Mouse (Mus musculus) liver, embryonic 16.5 days (tissue): ENCODE results near the gene Kcne1l. TPM values are rescaled to one million over a fixed set of nuclear protein-coding genes. Genes with fewer than 3 reads are reported as not detected.
A peak's percentile ranks its signal among the peaks of the same experiment; 100 is the strongest.

Experiments
- ATAC-seq: fragments of 200-750 bp; cut with Nextera tagmentation; 2 replicates; pipeline ENCODE4 v1.8.0; 2017; ENCODE audit warnings: low read depth, mild to moderate bottlenecking, moderate number of reproducible peaks, moderate library complexity
- H3K27ac ChIP-seq: fragments of 300-500 bp; sonication (generic); 2 replicates; pipeline ENCODE4 v1.5.1; 2014; ENCODE audit warnings: mild to moderate bottlenecking, low read length
- H3K27me3 ChIP-seq: fragments of 300-500 bp; sonication (generic); 2 replicates; pipeline ENCODE4 v1.6.1; 2014; ENCODE audit warnings: low read depth, low read length, mixed read lengths; ENCODE audit not compliant: control insufficient read depth, insufficient read depth
- H3K36me3 ChIP-seq: fragments of 300-500 bp; sonication (generic); 2 replicates; pipeline ENCODE4 v1.6.1; 2014; ENCODE audit warnings: mild to moderate bottlenecking; ENCODE audit not compliant: control insufficient read depth, insufficient read depth
- H3K4me1 ChIP-seq: fragments of 300-500 bp; sonication (generic); 2 replicates; pipeline ENCODE4 v1.6.1; 2014; ENCODE audit warnings: low read depth, low read length, mixed read lengths; ENCODE audit not compliant: control insufficient read depth
- H3K4me2 ChIP-seq: fragments of 300-500 bp; sonication (generic); 2 replicates; pipeline ENCODE4 v1.6.1; 2014; ENCODE audit warnings: low read depth, low read length, mixed read lengths
- H3K4me3 ChIP-seq: fragments of 300-500 bp; sonication (generic); 2 replicates; pipeline ENCODE4 v1.5.1; 2014; ENCODE audit warnings: low read depth, mild to moderate bottlenecking, low read length
- H3K9ac ChIP-seq: fragments of 300-500 bp; sonication (generic); 2 replicates; pipeline ENCODE4 v1.6.1; 2014; ENCODE audit warnings: low read depth, low read length
- H3K9me3 ChIP-seq: fragments of 300-500 bp; sonication (generic); replicated peaks from 2 replicates; pipeline ENCODE4 v1.6.1; 2016; ENCODE audit warnings: low read length; ENCODE audit not compliant: control insufficient read depth
- WGBS: fragments of 180-500 bp; shearing (Covaris S2); extraction: QIAGEN DNeasy Blood & Tissue Kit; methylation state at CpG from one replicate; pipeline ENCODE4 v1.1.7; 2014; ENCODE audit not compliant: insufficient replicate concordance; 5-methylcytosine and 5-hydroxymethylcytosine counted together
- polyA plus RNA-seq: library from polyadenylated mRNA; unstranded; fragments of >200 nt; fragmentation: Nextera tagmentation; extraction: Ambion mirVana; gene quantifications from 2 replicates; pipeline ENCODE4 v1.2.1, GENCODE M21; 2015

Kcne1l gene
- polyA plus RNA-seq, result 0.58 and 1.2 TPM in 2 replicates

GRCm38 (mm10) chrX:142305869-142306581, at the start of gene Kcne1l:
Gene Kcne1l (minus strand): TSS chrX:142306294.
- no peak within 1 kb of the TSS for H3K27ac ChIP-seq
- no peaks in the 10 kb centered on the region for H3K36me3 ChIP-seq
- H3K9me3 ChIP-seq, result no peaks in the 10 kb centered on the region
- peaks cover 21% of the 10 kb centered on the region for H3K27me3 ChIP-seq
- H3K4me1 ChIP-seq, result no peaks in the 10 kb centered on the region
- no peak for ATAC-seq
- peak within 1 kb of the TSS; percentile 27; the same call in 1 of the 2 replicates for H3K4me2 ChIP-seq
- peak within 1 kb of the TSS; percentile 8 for H3K4me3 ChIP-seq
- no peak within 1 kb of the TSS for H3K9ac ChIP-seq
- 31% methylated on average over 27 of the region's 33 CpGs for WGBS

- no peaks in the 10 kb centered on the region for H3K4me1 ChIP-seq
- no peak overlapping the region for H3K4me3 ChIP-seq
- H3K27ac ChIP-seq, result no peak overlapping the region
- H3K36me3 ChIP-seq, result no peaks in the 10 kb centered on the region; the same call in none of the 2 replicates
- 78% methylated on average over 6 of the region's 6 CpGs for WGBS
- H3K9me3 ChIP-seq, result no peaks in the 10 kb centered on the region
- no peaks in the 10 kb centered on the region for H3K27me3 ChIP-seq
- no peak overlapping the region for H3K4me2 ChIP-seq
- H3K9ac ChIP-seq, result no peak overlapping the region
- peak; percentile 53 for ATAC-seq
These were observed 30.1 kb upstream of the Kcne1l start for GRCm38 (mm10) chrX:142336207-142336606.

GRCm38 (mm10) chrX:142335502-142335901, 29.4 kb upstream of the Kcne1l start:
- no peak overlapping the region for H3K9ac ChIP-seq
- no peak overlapping the region for H3K4me3 ChIP-seq
- no peak overlapping the region for H3K27ac ChIP-seq
- 74% methylated on average over 5 of the region's 5 CpGs for WGBS
- ATAC-seq, result no peak
- no peaks in the 10 kb centered on the region for H3K27me3 ChIP-seq
- no peaks in the 10 kb centered on the region for H3K4me1 ChIP-seq
- no peak overlapping the region for H3K4me2 ChIP-seq
- no peaks in the 10 kb centered on the region; the same call in none of the 2 replicates for H3K36me3 ChIP-seq
- no peaks in the 10 kb centered on the region for H3K9me3 ChIP-seq

GRCm38 (mm10) chrX:142325760-142326159, 19.7 kb upstream of the Kcne1l start:
- no peaks in the 10 kb centered on the region for H3K36me3 ChIP-seq
- no peaks in the 10 kb centered on the region for H3K9me3 ChIP-seq
- no peak for ATAC-seq
- H3K27ac ChIP-seq, result no peak overlapping the region
- no peak overlapping the region for H3K4me2 ChIP-seq
- 72% methylated on average over 2 of the region's 2 CpGs for WGBS
- no peaks in the 10 kb centered on the region for H3K4me1 ChIP-seq
- no peaks in the 10 kb centered on the region for H3K27me3 ChIP-seq
- no peak overlapping the region for H3K4me3 ChIP-seq
- no peak overlapping the region for H3K9ac ChIP-seq

- Histone ChIP-seq H3K4me3 (no peak overlapping the region), H3K27me3 (no peaks in the 10 kb centered on the region), H3K27ac (no peak overlapping the region), H3K4me1 (no peaks in the 10 kb centered on the region), H3K9ac (no peak overlapping the region), H3K36me3 (no peaks in the 10 kb centered on the region), H3K4me2 (no peak overlapping the region), H3K9me3 (no peaks in the 10 kb centered on the region)
- ATAC-seq, result no peak
- WGBS, result 72% methylated on average over 9 of the region's 9 CpGs
These were observed 10.0 kb upstream of the Kcne1l start for GRCm38 (mm10) chrX:142316106-142316505.

GRCm38 (mm10) chrX:142315270-142315669, 9.2 kb upstream of the Kcne1l start:
- Histone ChIP-seq H3K4me3 (no peak overlapping the region), H3K9ac (no peak overlapping the region), H3K4me1 (no peaks in the 10 kb centered on the region), H3K4me2 (no peak overlapping the region), H3K27me3 (no peaks in the 10 kb centered on the region), H3K9me3 (no peaks in the 10 kb centered on the region), H3K36me3 (no peaks in the 10 kb centered on the region), H3K27ac (no peak overlapping the region)
- no peak for ATAC-seq
- 50% methylated on average over 8 of the region's 8 CpGs for WGBS

GRCm38 (mm10) chrX:142314307-142315024, 8.4 kb upstream of the Kcne1l start:
- no peaks in the 10 kb centered on the region for H3K27me3 ChIP-seq
- no peak overlapping the region for H3K9ac ChIP-seq
- ATAC-seq, result no peak
- 45% methylated on average over 11 of the region's 11 CpGs for WGBS
- no peak overlapping the region for H3K4me2 ChIP-seq
- H3K4me1 ChIP-seq, result no peaks in the 10 kb centered on the region
- no peaks in the 10 kb centered on the region for H3K36me3 ChIP-seq
- H3K9me3 ChIP-seq, result no peaks in the 10 kb centered on the region
- H3K4me3 ChIP-seq, result no peak overlapping the region
- no peak overlapping the region for H3K27ac ChIP-seq

- H3K27ac ChIP-seq, result no peak overlapping the region
- no peak overlapping the region for H3K9ac ChIP-seq
- H3K4me1 ChIP-seq, result no peaks in the 10 kb centered on the region
- H3K9me3 ChIP-seq, result no peaks in the 10 kb centered on the region
- no peaks in the 10 kb centered on the region for H3K36me3 ChIP-seq
- H3K27me3 ChIP-seq, result peaks cover 12% of the 10 kb centered on the region
- WGBS, result 56% methylated on average over 5 of the region's 5 CpGs
- no peak overlapping the region for H3K4me2 ChIP-seq
- H3K4me3 ChIP-seq, result no peak overlapping the region
- ATAC-seq, result no peak
These were observed 4.3 kb upstream of the Kcne1l start for GRCm38 (mm10) chrX:142310431-142310830.
